Mouse (Mus musculus): ENCODE results near the gene Tubd1.

- TF ChIP-seq POLR2A (IDR thresholded peaks at IDR 0.05; ENCODE audit: borderline replicate concordance, low read depth, low read length) = no peak
- no peak for TF ChIP-seq CTCF (IDR thresholded peaks at IDR 0.05; ENCODE audit: low read depth, low read length)
Measured at GRCm38 (mm10) chr11:86534201-86534910, 10.4 kb upstream of the Tubd1 start.

Data from bone marrow macrophage, adult 2 months (primary cell).